Mouse (Mus musculus): ENCODE measurements around the gene Tcn2. TPM values are rescaled to one million over a fixed set of nuclear protein-coding genes. Genes with fewer than 3 reads are reported as not detected.

Gene Tcn2
- polyA plus RNA-seq (2015; fragmentation: Nextera tagmentation; extraction: Ambion mirVana) = 14.8 and 17.3 TPM in 2 replicates

DNA sequence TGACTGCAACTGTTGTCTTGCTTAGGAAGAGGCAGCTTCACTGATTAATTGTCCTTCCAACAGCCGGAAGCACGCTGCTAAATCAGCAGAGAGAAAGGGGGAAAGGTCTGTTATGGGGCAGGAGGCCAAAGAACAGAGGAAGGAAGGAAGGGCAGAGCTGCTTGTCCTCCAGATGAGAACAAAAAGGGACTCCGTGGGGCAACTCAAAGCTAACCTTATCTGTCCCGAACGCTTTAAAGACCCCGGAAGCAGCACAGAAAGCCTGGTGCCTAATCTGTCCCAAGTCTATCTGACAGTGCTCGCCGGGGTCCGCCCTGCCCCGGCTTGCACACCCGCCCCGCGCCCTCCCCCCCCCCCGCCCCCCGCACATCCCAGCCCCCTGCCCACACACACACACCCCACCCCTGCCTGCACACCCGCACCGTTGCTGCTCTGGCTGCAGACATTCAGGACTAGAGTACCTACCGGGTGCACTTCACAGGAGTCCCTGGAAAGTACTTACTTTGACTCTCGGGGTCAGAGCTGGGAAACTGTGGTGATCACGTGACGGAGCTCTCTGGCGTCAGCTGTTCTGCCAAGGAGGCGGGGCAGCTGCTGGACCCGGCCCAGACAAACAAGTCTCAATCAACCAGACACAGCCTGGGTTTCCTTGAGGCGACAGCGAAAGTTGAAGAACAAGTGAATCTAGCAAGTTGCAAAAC is at the start of gene Tcn2:
TSS of gene Tcn2 (minus strand) at position 649 of the 701 bp plus-strand sequence.
- ATAC-seq = peak; percentile 60
- Histone ChIP-seq H3K27me3 (replicated peaks; ENCODE audit: control insufficient read depth, insufficient read depth, low read length) (0 out of 2 replicates have a peak, but pooled peaks cover 3% of the 10 kb centered on the region), H3K9me3 (ENCODE audit: control insufficient read depth, low read length) (no peaks in the 10 kb centered on the region), H3K4me2 (ENCODE audit: low read length) (peak within 1 kb of the TSS; percentile 49), H3K27ac (ENCODE audit: low read length) (no peak within 1 kb of the TSS), H3K4me1 (replicated peaks; ENCODE audit: control insufficient read depth, insufficient read depth, low read length) (peaks cover 19% of the 10 kb centered on the region), H3K36me3 (ENCODE audit: control insufficient read depth, insufficient read depth) (no peaks in the 10 kb centered on the region), H3K4me3 (replicated peaks; ENCODE audit: low read length) (peak within 1 kb of the TSS; percentile 42), H3K9ac (replicated peaks; ENCODE audit: low read depth, low read length) (peak within 1 kb of the TSS; percentile 51)
- WGBS = under 1% methylated on average over 23 of the region's 26 CpGs

DNA sequence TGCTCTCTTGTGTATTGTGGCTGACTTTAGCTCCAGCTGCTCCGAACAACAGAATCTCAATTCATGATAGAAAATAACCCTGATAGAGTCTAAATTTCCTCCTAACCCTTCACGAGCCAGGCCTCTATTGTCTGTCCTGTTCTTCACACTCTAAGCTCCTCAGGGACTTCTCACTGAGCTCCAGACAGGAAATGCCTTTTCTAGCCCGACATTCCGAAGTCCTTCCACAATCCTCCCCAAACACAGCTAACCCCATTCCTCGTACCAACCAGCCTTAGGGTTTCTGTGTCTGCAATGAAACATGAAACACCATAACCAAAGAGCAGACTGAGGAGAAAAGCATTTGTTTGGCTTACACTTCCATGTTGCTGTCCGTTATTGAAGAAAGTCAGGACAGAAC is 49.6 kb upstream of the Tcn2 start:
- Histone ChIP-seq H3K9me3 (ENCODE audit: control insufficient read depth, low read length) (no peaks in the 10 kb centered on the region), H3K4me3 (replicated peaks; ENCODE audit: low read length) (no peak overlapping the region), H3K9ac (replicated peaks; ENCODE audit: low read depth, low read length) (no peak overlapping the region), H3K27me3 (replicated peaks; ENCODE audit: control insufficient read depth, insufficient read depth, low read length) (0 out of 2 replicates have a peak, but pooled peaks cover 3% of the 10 kb centered on the region), H3K4me2 (ENCODE audit: low read length) (no peak overlapping the region), H3K27ac (ENCODE audit: low read length) (no peak overlapping the region), H3K4me1 (replicated peaks; ENCODE audit: control insufficient read depth, insufficient read depth, low read length) (peaks cover 7% of the 10 kb centered on the region), H3K36me3 (ENCODE audit: control insufficient read depth, insufficient read depth) (peaks cover 20% of the 10 kb centered on the region)
- 81% methylated on average over 6 of the region's 6 CpGs for WGBS
- no peak for ATAC-seq

DNA sequence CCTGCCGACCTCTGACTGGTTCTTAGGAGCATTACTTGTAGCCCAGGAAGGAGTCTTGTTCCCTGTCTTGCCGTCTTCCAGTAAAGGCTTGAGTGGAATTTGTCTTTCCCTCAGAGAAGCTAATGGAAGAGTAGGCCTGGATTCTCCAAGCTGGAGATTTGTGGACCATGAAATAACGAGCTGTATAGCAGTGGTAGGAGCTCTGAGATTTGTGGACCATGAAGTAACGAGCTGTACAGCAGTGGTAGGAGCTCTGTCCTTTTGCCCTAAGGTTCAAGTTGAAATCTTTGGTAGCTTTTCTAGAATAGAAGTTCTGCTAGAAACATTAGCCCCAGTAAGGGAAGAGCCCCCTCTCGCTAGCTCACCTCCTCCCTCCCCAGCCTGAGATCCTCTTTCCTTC is 46.5 kb upstream of the Tcn2 start:
- Histone ChIP-seq H3K27me3 (replicated peaks; ENCODE audit: control insufficient read depth, insufficient read depth, low read length) (no peaks in the 10 kb centered on the region), H3K4me2 (ENCODE audit: low read length) (no peak overlapping the region), H3K27ac (ENCODE audit: low read length) (no peak overlapping the region), H3K4me3 (replicated peaks; ENCODE audit: low read length) (no peak overlapping the region), H3K9ac (replicated peaks; ENCODE audit: low read depth, low read length) (no peak overlapping the region), H3K36me3 (ENCODE audit: control insufficient read depth, insufficient read depth) (peaks cover 35% of the 10 kb centered on the region), H3K9me3 (ENCODE audit: control insufficient read depth, low read length) (no peaks in the 10 kb centered on the region), H3K4me1 (replicated peaks; ENCODE audit: control insufficient read depth, insufficient read depth, low read length) (peaks cover 4% of the 10 kb centered on the region)
- 90% methylated on average over 5 of the region's 5 CpGs for WGBS
- ATAC-seq = no peak

DNA sequence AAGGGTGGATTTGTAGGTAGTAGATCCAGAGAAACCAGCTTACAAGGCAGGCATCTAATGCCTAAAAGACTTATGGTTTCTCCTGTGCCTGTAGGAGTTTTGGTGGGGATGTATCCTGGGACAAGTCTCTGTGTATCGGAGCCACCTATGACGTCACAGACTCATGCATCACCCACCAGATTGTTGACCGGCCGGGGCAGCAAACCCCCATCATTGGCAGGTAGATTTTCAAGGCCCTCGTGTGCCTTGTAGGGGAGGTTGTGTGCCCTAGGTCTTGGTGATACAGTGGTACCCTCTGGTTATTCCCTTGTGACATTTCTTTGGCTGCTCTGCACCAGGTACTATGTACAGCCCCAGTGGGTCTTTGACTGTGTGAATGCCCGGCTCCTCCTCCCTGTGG is 44.7 kb upstream of the Tcn2 start, which contains the start of gene 4930556J24Rik:
TSS of gene 4930556J24Rik (minus strand) at position 101 of the 400 bp plus-strand sequence.
- H3K4me2 ChIP-seq (ENCODE audit: low read length) = no peak within 1 kb of the TSS
- H3K27ac ChIP-seq (ENCODE audit: low read length) = no peak within 1 kb of the TSS
- no peak within 1 kb of the TSS for H3K9ac ChIP-seq (replicated peaks; ENCODE audit: low read depth, low read length)
- H3K9me3 ChIP-seq (ENCODE audit: control insufficient read depth, low read length) = no peaks in the 10 kb centered on the region
- peaks cover 35% of the 10 kb centered on the region for H3K36me3 ChIP-seq (ENCODE audit: control insufficient read depth, insufficient read depth)
- no peaks in the 10 kb centered on the region for H3K4me1 ChIP-seq (replicated peaks; ENCODE audit: control insufficient read depth, insufficient read depth, low read length)
- WGBS = 93% methylated on average over 6 of the region's 6 CpGs
- no peak for ATAC-seq
- H3K27me3 ChIP-seq (replicated peaks; ENCODE audit: control insufficient read depth, insufficient read depth, low read length) = no peaks in the 10 kb centered on the region
- no peak within 1 kb of the TSS for H3K4me3 ChIP-seq (replicated peaks; ENCODE audit: low read length)

DNA sequence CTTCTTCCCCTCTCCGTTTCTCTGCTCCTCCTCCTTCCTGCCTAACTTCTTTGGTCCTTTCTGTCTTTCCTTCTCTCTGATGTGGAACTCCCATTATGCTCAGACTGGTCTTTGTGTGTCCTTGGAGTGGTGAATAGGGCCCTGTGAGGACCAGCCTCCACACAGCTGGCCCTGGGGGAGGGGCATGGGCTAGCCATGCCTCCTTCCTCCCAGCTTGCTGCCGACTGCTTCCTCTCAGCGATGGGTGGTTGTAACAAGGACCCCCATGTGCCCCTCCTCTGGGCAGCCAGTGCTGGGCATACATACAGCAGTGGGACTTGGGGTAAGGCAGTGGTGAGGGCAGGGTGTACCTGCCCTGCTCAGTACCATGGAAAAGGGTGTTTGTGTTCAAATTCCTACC is 42.4 kb upstream of the Tcn2 start:
- no peak for ATAC-seq

DNA sequence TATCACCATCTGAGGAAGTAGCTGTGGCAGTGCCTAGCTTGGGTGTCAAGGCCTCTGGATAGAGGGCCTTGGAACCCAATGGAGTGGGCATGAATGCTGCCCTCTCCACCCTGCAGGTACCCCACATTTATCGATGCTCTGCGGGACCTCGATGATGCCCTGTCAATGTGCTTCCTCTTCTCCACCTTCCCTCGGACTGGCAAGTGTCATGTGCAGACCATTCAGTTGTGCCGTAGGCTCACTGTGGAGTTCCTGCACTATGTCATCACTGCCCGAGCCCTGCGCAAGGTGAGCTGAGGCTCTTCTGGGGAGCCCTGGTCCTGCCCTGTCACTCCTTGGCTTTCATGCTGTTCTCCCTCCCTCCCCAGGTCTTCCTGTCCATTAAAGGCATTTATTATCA is 41.1 kb upstream of the Tcn2 start:
- Histone ChIP-seq H3K27me3 (replicated peaks; ENCODE audit: control insufficient read depth, insufficient read depth, low read length) (no peaks in the 10 kb centered on the region), H3K9me3 (ENCODE audit: control insufficient read depth, low read length) (no peaks in the 10 kb centered on the region), H3K36me3 (ENCODE audit: control insufficient read depth, insufficient read depth) (peaks cover 41% of the 10 kb centered on the region), H3K9ac (replicated peaks; ENCODE audit: low read depth, low read length) (no peak overlapping the region), H3K4me3 (replicated peaks; ENCODE audit: low read length) (no peak overlapping the region), H3K27ac (ENCODE audit: low read length) (no peak overlapping the region), H3K4me2 (ENCODE audit: low read length) (no peak overlapping the region), H3K4me1 (replicated peaks; ENCODE audit: control insufficient read depth, insufficient read depth, low read length) (no peaks in the 10 kb centered on the region)
- no peak for ATAC-seq
- WGBS = 96% methylated on average over 7 of the region's 7 CpGs

More for the DNA sequence above, 42.4 kb upstream of the Tcn2 start:
- Histone ChIP-seq H3K9me3 (ENCODE audit: control insufficient read depth, low read length) (no peaks in the 10 kb centered on the region), H3K27ac (ENCODE audit: low read length) (no peak overlapping the region), H3K27me3 (replicated peaks; ENCODE audit: control insufficient read depth, insufficient read depth, low read length) (no peaks in the 10 kb centered on the region), H3K36me3 (ENCODE audit: control insufficient read depth, insufficient read depth) (peaks cover 49% of the 10 kb centered on the region), H3K4me2 (ENCODE audit: low read length) (no peak overlapping the region), H3K4me3 (replicated peaks; ENCODE audit: low read length) (no peak overlapping the region), H3K9ac (replicated peaks; ENCODE audit: low read depth, low read length) (no peak overlapping the region), H3K4me1 (replicated peaks; ENCODE audit: control insufficient read depth, insufficient read depth, low read length) (no peaks in the 10 kb centered on the region)
- 46% methylated on average over 3 of the region's 3 CpGs for WGBS

DNA sequence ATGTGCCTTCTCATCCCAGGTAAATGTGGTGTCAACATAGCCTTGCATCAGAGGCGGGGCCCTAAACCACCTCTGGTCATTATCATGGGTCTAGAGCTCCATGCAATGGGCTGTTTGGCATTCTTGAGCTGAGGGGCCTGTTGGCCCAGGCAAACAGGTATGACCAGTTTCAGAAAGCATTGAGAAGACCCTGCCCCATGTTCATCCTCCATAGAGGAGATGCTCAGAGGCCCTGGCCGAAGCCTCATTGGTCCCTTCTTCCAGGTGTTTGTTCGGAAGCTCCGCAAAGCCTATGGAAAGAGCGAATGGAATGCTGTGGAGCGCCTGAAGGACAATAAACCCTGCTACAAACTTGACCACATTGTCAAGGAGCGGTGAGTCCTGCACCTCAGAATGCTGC is 38.4 kb upstream of the Tcn2 start:
- H3K27me3 ChIP-seq (replicated peaks; ENCODE audit: control insufficient read depth, insufficient read depth, low read length) = no peaks in the 10 kb centered on the region
- no peak overlapping the region for H3K4me2 ChIP-seq (ENCODE audit: low read length)
- no peak overlapping the region for H3K4me3 ChIP-seq (replicated peaks; ENCODE audit: low read length)
- ATAC-seq = no peak
- H3K4me1 ChIP-seq (replicated peaks; ENCODE audit: control insufficient read depth, insufficient read depth, low read length) = 0 out of 2 replicates have a peak, but pooled peaks cover 5% of the 10 kb centered on the region
- no peak overlapping the region for H3K27ac ChIP-seq (ENCODE audit: low read length)
- peaks cover 28% of the 10 kb centered on the region for H3K36me3 ChIP-seq (ENCODE audit: control insufficient read depth, insufficient read depth)
- no peaks in the 10 kb centered on the region for H3K9me3 ChIP-seq (ENCODE audit: control insufficient read depth, low read length)
- no peak overlapping the region for H3K9ac ChIP-seq (replicated peaks; ENCODE audit: low read depth, low read length)
- 99% methylated on average over 7 of the region's 7 CpGs for WGBS

DNA sequence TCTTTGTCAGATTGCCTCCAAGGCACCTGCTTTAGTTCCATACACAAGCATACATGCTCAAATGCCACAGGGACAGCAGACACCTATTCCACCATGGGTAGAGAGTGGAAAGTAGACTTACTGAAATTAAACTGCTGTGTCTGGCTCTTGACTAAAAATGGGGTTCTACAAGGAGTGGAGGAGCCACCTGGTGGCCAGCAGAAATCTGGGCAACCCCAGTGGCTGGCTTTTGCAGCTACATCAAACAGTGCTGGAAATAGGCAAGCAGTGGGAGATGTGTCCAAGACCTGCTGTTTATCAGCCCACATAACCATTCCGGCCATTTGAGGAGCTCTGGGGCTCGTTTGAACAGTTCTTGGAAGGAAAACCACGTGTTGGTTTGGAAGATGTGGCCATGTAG is 37.9 kb upstream of the Tcn2 start:
- no peak for ATAC-seq
- 90% methylated on average over 3 of the region's 3 CpGs for WGBS

DNA sequence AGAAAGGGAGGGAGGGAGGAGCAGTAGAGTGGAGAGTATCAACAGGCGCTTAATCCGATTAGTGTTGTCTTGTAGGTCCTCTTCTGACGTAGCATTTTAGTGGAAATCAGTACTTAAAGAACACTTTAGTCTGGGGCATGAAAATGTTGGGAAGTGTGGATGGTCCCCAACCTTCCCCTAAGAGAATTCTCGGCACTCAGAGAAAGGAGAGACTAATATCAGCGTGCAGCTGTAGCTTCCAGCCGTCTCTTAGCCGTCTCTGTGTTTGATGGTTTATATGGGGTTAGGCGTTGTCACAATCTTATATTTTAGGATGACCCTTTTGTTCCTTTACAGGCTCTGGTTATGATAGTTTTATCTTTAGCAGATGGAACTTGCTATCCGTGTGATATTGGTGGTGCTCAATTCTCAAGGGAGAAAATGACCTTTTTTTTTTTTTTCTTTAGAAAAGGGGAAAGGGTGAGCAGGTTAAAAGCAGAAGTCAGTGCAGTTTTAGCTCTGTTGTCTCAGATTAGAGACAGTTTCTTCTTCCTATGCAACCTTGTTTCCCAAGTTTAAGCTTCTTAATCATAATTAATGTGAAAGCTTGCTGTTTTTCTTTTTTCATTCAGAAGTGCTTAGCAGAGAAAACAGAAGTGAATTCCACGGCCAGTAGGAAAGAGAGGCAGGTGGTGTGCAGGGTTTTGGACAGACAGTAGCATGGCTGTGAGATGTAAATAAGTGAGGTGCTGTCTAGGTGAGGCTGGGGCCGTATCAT is 32.6 kb upstream of the Tcn2 start:
- H3K27ac ChIP-seq (ENCODE audit: low read length) = no peak overlapping the region
- peak overlapping the region; percentile 63 for H3K4me3 ChIP-seq (replicated peaks; ENCODE audit: low read length)
- peaks cover 1% of the 10 kb centered on the region; the same call in 1 of the 2 replicates for H3K36me3 ChIP-seq (ENCODE audit: control insufficient read depth, insufficient read depth)
- WGBS = 14% methylated on average over 11 of the region's 11 CpGs
- ATAC-seq = no peak
- H3K9ac ChIP-seq (replicated peaks; ENCODE audit: low read depth, low read length) = peak overlapping the region; percentile 52
- peaks cover 18% of the 10 kb centered on the region for H3K4me1 ChIP-seq (replicated peaks; ENCODE audit: control insufficient read depth, insufficient read depth, low read length)
- no peaks in the 10 kb centered on the region for H3K27me3 ChIP-seq (replicated peaks; ENCODE audit: control insufficient read depth, insufficient read depth, low read length)
- peak overlapping the region; percentile 88 for H3K4me2 ChIP-seq (ENCODE audit: low read length)
- H3K9me3 ChIP-seq (ENCODE audit: control insufficient read depth, low read length) = no peaks in the 10 kb centered on the region

More for the DNA sequence above, 37.9 kb upstream of the Tcn2 start:
- H3K4me1 ChIP-seq (replicated peaks; ENCODE audit: control insufficient read depth, insufficient read depth, low read length) = peaks cover 9% of the 10 kb centered on the region
- no peak overlapping the region for H3K4me2 ChIP-seq (ENCODE audit: low read length)
- H3K9ac ChIP-seq (replicated peaks; ENCODE audit: low read depth, low read length) = no peak overlapping the region
- H3K4me3 ChIP-seq (replicated peaks; ENCODE audit: low read length) = no peak overlapping the region
- no peaks in the 10 kb centered on the region for H3K9me3 ChIP-seq (ENCODE audit: control insufficient read depth, low read length)
- no peak overlapping the region for H3K27ac ChIP-seq (ENCODE audit: low read length)
- H3K27me3 ChIP-seq (replicated peaks; ENCODE audit: control insufficient read depth, insufficient read depth, low read length) = no peaks in the 10 kb centered on the region
- H3K36me3 ChIP-seq (ENCODE audit: control insufficient read depth, insufficient read depth) = peaks cover 28% of the 10 kb centered on the region
